Mouse (Mus musculus): ENCODE data around the gene Vkorc1. TPM values are rescaled to one million over a fixed set of nuclear protein-coding genes. Genes with fewer than 3 reads are reported as not detected.
A peak's percentile ranks its signal among the peaks of the same experiment; 100 is the strongest.

The Vkorc1 gene
- total RNA-seq, 1 experiment = 88.5 TPM

- TF ChIP-seq MAFK (IDR thresholded peaks at IDR 0.05; ENCODE audit: insufficient read depth, low read depth, low read length) (no peak), CHD2 (IDR thresholded peaks at IDR 0.05; ENCODE audit: low read depth, low read length) (no peak), ZNF384 (IDR thresholded peaks at IDR 0.05; ENCODE audit: low read depth, low read length) (no peak), HCFC1 (IDR thresholded peaks at IDR 0.05; ENCODE audit: borderline replicate concordance, insufficient read depth, low read length) (no peak), ZC3H11A (IDR thresholded peaks at IDR 0.05; ENCODE audit: borderline replicate concordance, low read depth, low read length) (no peak)
- peaks cover 54% of the 10 kb centered on the region for H3K36me3 ChIP-seq (ENCODE audit: control insufficient read depth, insufficient read depth, low read length, poor library complexity, severe bottlenecking)
- no peak overlapping the region for H3K9ac ChIP-seq (ENCODE audit: insufficient read depth, low read depth, low read length, poor library complexity, severe bottlenecking)
- peaks cover 2 to 31% of the 10 kb centered on the region in 2 experiments; a peak in 3 of 4 replicates for H3K4me1 ChIP-seq (ENCODE audit: control insufficient read depth in 2 of 2, insufficient read depth in 2 of 2, low read length in 2 of 2, poor library complexity in 1 of 2)
- no peak overlapping the region for H3K27ac ChIP-seq (ENCODE audit: insufficient read depth, low read depth, low read length, poor library complexity, severe bottlenecking)
- in situ Hi-C loops (cut with MboI; ENCODE audit: low sequenced_read_pairs in 2 of 2, unreplicated experiment in 2 of 2) = no loop called here
- no peak for DNase-seq (ENCODE audit: low read depth, low spot score)
- peaks cover 5% of the 10 kb centered on the region for H3K9me3 ChIP-seq (ENCODE audit: control insufficient read depth, insufficient read depth, low read depth, low read length)
- H3K4me3 ChIP-seq (ENCODE audit: insufficient read depth in 1 of 2, low read depth in 1 of 2, low read length in 2 of 2, poor library complexity in 1 of 2, severe bottlenecking in 1 of 2) = no peak overlapping the region
Measured at GRCm38 (mm10) chr7:127926066-127926465, 30.6 kb upstream of the Vkorc1 start.

GRCm38 (mm10) chr7:127925252-127925651 lies 29.8 kb upstream of the Vkorc1 start:
- peak overlapping the region; percentile 54; the same call in 1 of the 2 replicates for H3K27ac ChIP-seq (ENCODE audit: insufficient read depth, low read depth, low read length, poor library complexity, severe bottlenecking)
- DNase-seq (ENCODE audit: low read depth, low spot score) = no peak
- TF ChIP-seq ZC3H11A (IDR thresholded peaks at IDR 0.05; ENCODE audit: borderline replicate concordance, low read depth, low read length) (no peak), ZNF384 (IDR thresholded peaks at IDR 0.05; ENCODE audit: low read depth, low read length) (no peak), CHD2 (IDR thresholded peaks at IDR 0.05; ENCODE audit: low read depth, low read length) (0 out of 2 replicates have a peak, but pooled peaks have one; percentile 27)

GRCm38 (mm10) chr7:127923714-127924113 lies 28.3 kb upstream of the Vkorc1 start:
- Histone ChIP-seq H3K4me3 (ENCODE audit: insufficient read depth in 1 of 2, low read depth in 1 of 2, low read length in 2 of 2, poor library complexity in 1 of 2, severe bottlenecking in 1 of 2) (no peak overlapping the region), H3K9me3 (ENCODE audit: control insufficient read depth, insufficient read depth, low read depth, low read length) (peaks cover 5% of the 10 kb centered on the region), H3K36me3 (ENCODE audit: control insufficient read depth, insufficient read depth, low read length, poor library complexity, severe bottlenecking) (peaks cover 63% of the 10 kb centered on the region), H3K4me1 (ENCODE audit: control insufficient read depth in 2 of 2, insufficient read depth in 2 of 2, low read length in 2 of 2, poor library complexity in 1 of 2) (peaks cover 0 to 22% of the 10 kb centered on the region in 2 experiments; a peak in 2 of 4 replicates), H3K27ac (ENCODE audit: insufficient read depth, low read depth, low read length, poor library complexity, severe bottlenecking) (no peak overlapping the region), H3K9ac (ENCODE audit: insufficient read depth, low read depth, low read length, poor library complexity, severe bottlenecking) (no peak overlapping the region)
- in situ Hi-C loops (cut with MboI; ENCODE audit: low sequenced_read_pairs in 2 of 2, unreplicated experiment in 2 of 2) = no loop called here
- TF ChIP-seq ZC3H11A (IDR thresholded peaks at IDR 0.05; ENCODE audit: borderline replicate concordance, low read depth, low read length) (no peak), ZNF384 (IDR thresholded peaks at IDR 0.05; ENCODE audit: low read depth, low read length) (no peak), HCFC1 (IDR thresholded peaks at IDR 0.05; ENCODE audit: borderline replicate concordance, insufficient read depth, low read length) (no peak), CHD2 (IDR thresholded peaks at IDR 0.05; ENCODE audit: low read depth, low read length) (no peak), MAFK (IDR thresholded peaks at IDR 0.05; ENCODE audit: insufficient read depth, low read depth, low read length) (no peak)
- no peak for DNase-seq (ENCODE audit: low read depth, low spot score)

More at GRCm38 (mm10) chr7:127925252-127925651, 29.8 kb upstream of the Vkorc1 start:
- H3K4me1 ChIP-seq (ENCODE audit: control insufficient read depth in 2 of 2, insufficient read depth in 2 of 2, low read length in 2 of 2, poor library complexity in 1 of 2) = peaks cover 0 to 25% of the 10 kb centered on the region in 2 experiments; a peak in 3 of 4 replicates
- H3K36me3 ChIP-seq (ENCODE audit: control insufficient read depth, insufficient read depth, low read length, poor library complexity, severe bottlenecking) = peaks cover 59% of the 10 kb centered on the region
- no peak overlapping the region; the same call in 1 of the 2 replicates for H3K9ac ChIP-seq (ENCODE audit: insufficient read depth, low read depth, low read length, poor library complexity, severe bottlenecking)
- peaks cover 5% of the 10 kb centered on the region for H3K9me3 ChIP-seq (ENCODE audit: control insufficient read depth, insufficient read depth, low read depth, low read length)
- no peak overlapping the region for H3K4me3 ChIP-seq (ENCODE audit: insufficient read depth in 1 of 2, low read depth in 1 of 2, low read length in 2 of 2, poor library complexity in 1 of 2, severe bottlenecking in 1 of 2)
- in situ Hi-C loops (cut with MboI; ENCODE audit: low sequenced_read_pairs in 2 of 2, unreplicated experiment in 2 of 2) = no loop called here

GRCm38 (mm10) chr7:127922451-127923275 lies 27.2 kb upstream of the Vkorc1 start:
- H3K27ac ChIP-seq (ENCODE audit: insufficient read depth, low read depth, low read length, poor library complexity, severe bottlenecking) = no peak overlapping the region
- in situ Hi-C loops (cut with MboI; ENCODE audit: low sequenced_read_pairs in 2 of 2, unreplicated experiment in 2 of 2) = no loop called here
- H3K9me3 ChIP-seq (ENCODE audit: control insufficient read depth, insufficient read depth, low read depth, low read length) = peaks cover 5% of the 10 kb centered on the region
- DNase-seq (ENCODE audit: low read depth, low spot score) = no peak
- TF ChIP-seq HCFC1 (IDR thresholded peaks at IDR 0.05; ENCODE audit: borderline replicate concordance, insufficient read depth, low read length) (no peak), MAFK (IDR thresholded peaks at IDR 0.05; ENCODE audit: insufficient read depth, low read depth, low read length) (no peak), CHD2 (IDR thresholded peaks at IDR 0.05; ENCODE audit: low read depth, low read length) (no peak), ZC3H11A (IDR thresholded peaks at IDR 0.05; ENCODE audit: borderline replicate concordance, low read depth, low read length) (no peak)
- H3K9ac ChIP-seq (ENCODE audit: insufficient read depth, low read depth, low read length, poor library complexity, severe bottlenecking) = no peak overlapping the region
- peaks cover 0 to 17% of the 10 kb centered on the region in 2 experiments; a peak in 1 of 4 replicates for H3K4me1 ChIP-seq (ENCODE audit: control insufficient read depth in 2 of 2, insufficient read depth in 2 of 2, low read length in 2 of 2, poor library complexity in 1 of 2)
- H3K36me3 ChIP-seq (ENCODE audit: control insufficient read depth, insufficient read depth, low read length, poor library complexity, severe bottlenecking) = peaks cover 59% of the 10 kb centered on the region
- H3K4me3 ChIP-seq (ENCODE audit: insufficient read depth in 1 of 2, low read depth in 1 of 2, low read length in 2 of 2, poor library complexity in 1 of 2, severe bottlenecking in 1 of 2) = no peak overlapping the region
